Mouse (Mus musculus) ES-E14 (cell line): Measurements from ENCODE around the gene Aadacl3.

Source experiments
- MAFK ChIP-seq: IDR thresholded peaks from 2 replicates; pipeline ENCODE4 v1.6.1; 2014; ENCODE audit warnings: mild to moderate bottlenecking, low read depth, low read length, inconsistent platforms; ENCODE audit not compliant: insufficient read depth
- ZC3H11A ChIP-seq: IDR thresholded peaks from 2 replicates; pipeline ENCODE4 v1.6.1; 2012; ENCODE audit warnings: low read depth, mild to moderate bottlenecking, inconsistent platforms, low read length, borderline replicate concordance

- TF ChIP-seq MAFK (no peak), ZC3H11A (no peak)
Observed at GRCm38 (mm10) chr4:144448546-144448945, 15.0 kb downstream of the Aadacl3 start.
